Mouse (Mus musculus) myocyte (in vitro differentiated cells): Measurements from ENCODE around the gene Psmc3ip.

ENCODE experiments used
- CEBPB ChIP-seq: IDR thresholded peaks from 2 replicates; pipeline ENCODE4 v1.6.1; 2011; ENCODE audit warnings: mild to moderate bottlenecking, moderate library complexity; ENCODE audit not compliant: poor library complexity, insufficient read depth, severe bottlenecking
- E2F4 ChIP-seq: IDR thresholded peaks from one replicate; pipeline ENCODE4 v1.6.1; 2011; ENCODE audit warnings: mild to moderate bottlenecking, control low read depth, moderate library complexity; ENCODE audit not compliant: insufficient read depth
- MAX ChIP-seq: IDR thresholded peaks from one replicate; pipeline ENCODE4 v1.6.1; 2011; ENCODE audit warnings: low read depth, mild to moderate bottlenecking, control low read depth
- MYOD1 ChIP-seq, 3 experiments: IDR thresholded peaks; one replicate each; pipeline ENCODE4 v1.6.1; 2011; ENCODE audit warnings: control low read depth in 2 of 3, low read depth in 2 of 3, mild to moderate bottlenecking in 2 of 3, moderate library complexity in 1 of 3; ENCODE audit not compliant: insufficient read length in 2 of 3, control insufficient read depth in 1 of 3
- MYOG ChIP-seq, 3 experiments: IDR thresholded peaks; one replicate each; pipeline ENCODE4 v1.6.1; 2011; ENCODE audit warnings: control low read depth in 2 of 3, low read depth in 2 of 3, mild to moderate bottlenecking in 2 of 3; ENCODE audit not compliant: insufficient read length in 2 of 3, control insufficient read depth in 1 of 3, insufficient read depth in 1 of 3
- POLR2A ChIP-seq: IDR thresholded peaks from one replicate; pipeline ENCODE4 v1.6.1; 2011; ENCODE audit warnings: low read depth, mild to moderate bottlenecking, control low read depth, moderate library complexity; ENCODE audit not compliant: insufficient read length
- POLR2AphosphoS2 ChIP-seq: IDR thresholded peaks from one replicate; pipeline ENCODE4 v1.6.1; 2011; ENCODE audit warnings: low read depth, control low read depth; ENCODE audit not compliant: insufficient read length
- REST ChIP-seq: IDR thresholded peaks from one replicate; pipeline ENCODE4 v1.6.1; 2011; ENCODE audit warnings: mild to moderate bottlenecking, control low read depth, moderate library complexity; ENCODE audit not compliant: insufficient read depth, insufficient read length
- SRF ChIP-seq: IDR thresholded peaks from one replicate; pipeline ENCODE4 v1.6.1; 2011; ENCODE audit warnings: low read depth; ENCODE audit not compliant: control insufficient read depth, insufficient read length
- TCF12 ChIP-seq: IDR thresholded peaks from one replicate; pipeline ENCODE4 v1.6.1; 2011; ENCODE audit warnings: mild to moderate bottlenecking, control low read depth; ENCODE audit not compliant: poor library complexity, insufficient read depth, severe bottlenecking
- TCF3 ChIP-seq: IDR thresholded peaks from one replicate; pipeline ENCODE4 v1.6.1; 2011; ENCODE audit warnings: low read depth, control low read depth; ENCODE audit not compliant: insufficient read length
- USF1 ChIP-seq: IDR thresholded peaks from one replicate; pipeline ENCODE4 v1.6.1; 2011; ENCODE audit warnings: low read depth, mild to moderate bottlenecking, control low read depth, moderate library complexity

DNA sequence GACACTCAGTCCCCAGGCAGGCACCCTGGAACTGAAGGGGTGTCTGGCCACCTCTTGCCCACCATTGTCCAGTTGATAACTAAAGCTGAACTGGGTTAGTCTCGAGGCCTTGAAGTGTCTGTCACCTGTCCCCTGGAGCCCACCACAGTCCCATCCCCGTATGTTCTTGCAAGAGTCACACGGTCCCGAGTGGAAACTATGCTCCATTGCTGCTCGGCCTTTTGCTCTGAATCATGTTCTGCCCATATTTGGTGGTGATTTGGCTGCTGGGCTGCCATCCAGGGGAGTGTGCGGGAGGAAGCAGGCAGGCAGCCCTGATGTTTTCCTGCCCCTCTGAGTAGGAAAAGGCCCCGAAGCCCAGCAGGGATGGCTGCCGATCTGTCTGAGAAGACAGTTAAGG is 35.1 kb downstream of the Psmc3ip start:
- TF ChIP-seq POLR2A (no peak), TCF12 (no peak), USF1 (no peak), REST (no peak), MYOD1 (IDR thresholded peaks at IDR 0.05; ENCODE audit: control insufficient read depth in 1 of 3, insufficient read length in 2 of 3, low read depth in 2 of 3) (no peak), MYOG (IDR thresholded peaks at IDR 0.05; ENCODE audit: control insufficient read depth in 1 of 3, insufficient read depth in 1 of 3, insufficient read length in 2 of 3, low read depth in 2 of 3) (no peak), MAX (no peak), SRF (peak; percentile 98), TCF3 (no peak), CEBPB (no peak), E2F4 (no peak), POLR2AphosphoS2 (no peak)
